Mouse (Mus musculus) neural tube, embryonic 13.5 days (tissue): ENCODE measurements around the gene Agpat4. TPM values are rescaled to one million over a fixed set of nuclear protein-coding genes. Genes with fewer than 3 reads are reported as not detected.
A peak's percentile ranks its signal among the peaks of the same experiment; 100 is the strongest.

Experiments
- ATAC-seq: fragments of 200-750 bp; cut with Nextera tagmentation; 2 replicates; pipeline ENCODE4 v1.8.0; 2017; ENCODE audit warnings: low read depth, mild to moderate bottlenecking, moderate TSS enrichment, moderate library complexity
- H3K27ac ChIP-seq: fragments of 300-500 bp; sonication (generic); replicated peaks from 2 replicates; pipeline ENCODE4 v1.5.1; 2015; ENCODE audit warnings: moderate library complexity, mild to moderate bottlenecking, inconsistent platforms
- H3K27me3 ChIP-seq: fragments of 300-500 bp; sonication (generic); 2 replicates; pipeline ENCODE4 v1.6.1; 2015; ENCODE audit warnings: mild to moderate bottlenecking, inconsistent platforms
- H3K36me3 ChIP-seq: fragments of 300-500 bp; sonication (generic); 2 replicates; pipeline ENCODE4 v1.6.1; 2015; ENCODE audit warnings: mild to moderate bottlenecking, inconsistent platforms
- H3K4me1 ChIP-seq: fragments of 300-500 bp; sonication (generic); replicated peaks from 2 replicates; pipeline ENCODE4 v1.6.1; 2015; ENCODE audit warnings: inconsistent platforms
- H3K4me2 ChIP-seq: fragments of 300-500 bp; sonication (generic); 2 replicates; pipeline ENCODE4 v1.6.1; 2015; ENCODE audit warnings: inconsistent platforms, mild to moderate bottlenecking, moderate library complexity
- H3K4me3 ChIP-seq: fragments of 300-500 bp; sonication (generic); 2 replicates; pipeline ENCODE4 v1.5.1; 2015; ENCODE audit warnings: mild to moderate bottlenecking, inconsistent platforms
- H3K9ac ChIP-seq: fragments of 300-500 bp; sonication (generic); 2 replicates; pipeline ENCODE4 v1.6.1; 2015; ENCODE audit warnings: moderate library complexity, mild to moderate bottlenecking, inconsistent platforms
- H3K9me3 ChIP-seq: fragments of 300-500 bp; sonication (generic); 2 replicates; pipeline ENCODE4 v1.6.1; 2016; ENCODE audit warnings: inconsistent platforms
- WGBS: fragments of 180-500 bp; shearing (Covaris S2); methylation state at CpG from one replicate; pipeline ENCODE4 v1.1.7; 2015; 5-methylcytosine and 5-hydroxymethylcytosine counted together
- polyA plus RNA-seq: library from polyadenylated mRNA; unstranded; fragments of >200 nt; fragmentation: Nextera tagmentation; extraction: Ambion mirVana; gene quantifications from 2 replicates; pipeline ENCODE4 v1.2.1, GENCODE M21; 2015

Gene Agpat4
- polyA plus RNA-seq, 1 experiment from 2014 or later: 41.8 TPM

- Histone ChIP-seq H3K27me3 (no peaks in the 10 kb centered on the region), H3K9ac (no peak overlapping the region), H3K4me2 (no peak overlapping the region), H3K27ac (no peak overlapping the region), H3K9me3 (no peaks in the 10 kb centered on the region), H3K36me3 (peaks cover 33% of the 10 kb centered on the region), H3K4me1 (peaks cover 2% of the 10 kb centered on the region), H3K4me3 (no peak overlapping the region)
- WGBS: 91% methylated on average over 2 of the region's 2 CpGs
- no peak for ATAC-seq
Observed at GRCm38 (mm10) chr17:12150970-12151369, 32.5 kb downstream of the Agpat4 start.

GRCm38 (mm10) chr17:12154260-12154659, 35.8 kb downstream of the Agpat4 start:
- no peak overlapping the region for H3K4me2 ChIP-seq
- no peak for ATAC-seq
- WGBS: 65% methylated on average over 2 of the region's 2 CpGs
- peaks cover 33% of the 10 kb centered on the region for H3K36me3 ChIP-seq
- no peaks in the 10 kb centered on the region for H3K27me3 ChIP-seq
- no peak overlapping the region for H3K4me3 ChIP-seq
- no peak overlapping the region for H3K27ac ChIP-seq
- H3K9ac ChIP-seq: no peak overlapping the region
- H3K9me3 ChIP-seq: no peaks in the 10 kb centered on the region
- H3K4me1 ChIP-seq: peaks cover 11% of the 10 kb centered on the region

GRCm38 (mm10) chr17:12155236-12155635, 36.7 kb downstream of the Agpat4 start:
- Histone ChIP-seq H3K9ac (no peak overlapping the region), H3K36me3 (peaks cover 33% of the 10 kb centered on the region), H3K27me3 (no peaks in the 10 kb centered on the region), H3K4me2 (no peak overlapping the region), H3K27ac (no peak overlapping the region), H3K4me1 (peaks cover 11% of the 10 kb centered on the region), H3K4me3 (no peak overlapping the region), H3K9me3 (no peaks in the 10 kb centered on the region)
- no peak for ATAC-seq
- WGBS: 90% methylated on average over 6 of the region's 6 CpGs

- Histone ChIP-seq H3K4me2 (no peak overlapping the region), H3K36me3 (peaks cover 33% of the 10 kb centered on the region), H3K27ac (no peak overlapping the region), H3K4me3 (no peak overlapping the region), H3K27me3 (no peaks in the 10 kb centered on the region), H3K9ac (no peak overlapping the region), H3K4me1 (peaks cover 11% of the 10 kb centered on the region), H3K9me3 (no peaks in the 10 kb centered on the region)
- no peak for ATAC-seq
- WGBS: 67% methylated on average over 4 of the region's 4 CpGs
Observed at GRCm38 (mm10) chr17:12155872-12156271, 37.4 kb downstream of the Agpat4 start.

- ATAC-seq: no peak
- H3K9me3 ChIP-seq: no peaks in the 10 kb centered on the region
- no peaks in the 10 kb centered on the region for H3K27me3 ChIP-seq
- no peak overlapping the region for H3K4me2 ChIP-seq
- H3K9ac ChIP-seq: 0 out of 2 replicates have a peak overlapping the region, but pooled peaks have one; percentile 17
- H3K36me3 ChIP-seq: peaks cover 26% of the 10 kb centered on the region
- H3K27ac ChIP-seq: no peak overlapping the region
- H3K4me3 ChIP-seq: no peak overlapping the region
- peaks cover 11% of the 10 kb centered on the region for H3K4me1 ChIP-seq
- WGBS: 30% methylated on average over 3 of the region's 3 CpGs
Observed at GRCm38 (mm10) chr17:12156661-12157060, 38.2 kb downstream of the Agpat4 start.

- no peak for ATAC-seq
- Histone ChIP-seq H3K4me2 (no peak overlapping the region), H3K4me1 (peaks cover 11% of the 10 kb centered on the region), H3K9me3 (no peaks in the 10 kb centered on the region), H3K4me3 (no peak overlapping the region), H3K27me3 (no peaks in the 10 kb centered on the region), H3K36me3 (peaks cover 21% of the 10 kb centered on the region), H3K9ac (no peak overlapping the region), H3K27ac (no peak overlapping the region)
- WGBS: 89% methylated on average over 2 of the region's 2 CpGs
Observed at GRCm38 (mm10) chr17:12157203-12157602, 38.7 kb downstream of the Agpat4 start.

- no peak for ATAC-seq
- Histone ChIP-seq H3K27ac (no peak overlapping the region), H3K4me1 (peaks cover 30% of the 10 kb centered on the region), H3K36me3 (no peaks in the 10 kb centered on the region), H3K4me3 (no peak overlapping the region), H3K9ac (no peak overlapping the region), H3K9me3 (no peaks in the 10 kb centered on the region), H3K27me3 (no peaks in the 10 kb centered on the region), H3K4me2 (no peak overlapping the region)
- WGBS: 84% methylated on average over 16 of the region's 16 CpGs
Observed at GRCm38 (mm10) chr17:12159187-12160060, 40.9 kb downstream of the Agpat4 start.

- H3K4me1 ChIP-seq: peaks cover 30% of the 10 kb centered on the region
- H3K4me2 ChIP-seq: no peak overlapping the region
- H3K27ac ChIP-seq: no peak overlapping the region
- 94% methylated on average over 5 of the region's 5 CpGs for WGBS
- no peak overlapping the region for H3K9ac ChIP-seq
- H3K36me3 ChIP-seq: no peaks in the 10 kb centered on the region
- ATAC-seq: no peak
- no peak overlapping the region for H3K4me3 ChIP-seq
- no peaks in the 10 kb centered on the region for H3K27me3 ChIP-seq
- no peaks in the 10 kb centered on the region for H3K9me3 ChIP-seq
Observed at GRCm38 (mm10) chr17:12160061-12160421, 41.5 kb downstream of the Agpat4 start.

GRCm38 (mm10) chr17:12160540-12160939, 42.0 kb downstream of the Agpat4 start:
- WGBS: 89% methylated on average over 2 of the region's 2 CpGs

GRCm38 (mm10) chr17:12160984-12161764, 42.7 kb downstream of the Agpat4 start:
- Histone ChIP-seq H3K36me3 (0 out of 2 replicates have a peak, but pooled peaks cover 4% of the 10 kb centered on the region), H3K27me3 (no peaks in the 10 kb centered on the region), H3K4me3 (no peak overlapping the region), H3K9me3 (no peaks in the 10 kb centered on the region), H3K4me2 (no peak overlapping the region), H3K9ac (no peak overlapping the region), H3K27ac (no peak overlapping the region), H3K4me1 (peaks cover 26% of the 10 kb centered on the region)
- no peak for ATAC-seq
- WGBS: 92% methylated on average over 13 of the region's 13 CpGs

More at GRCm38 (mm10) chr17:12160540-12160939, 42.0 kb downstream of the Agpat4 start:
- Histone ChIP-seq H3K36me3 (no peaks in the 10 kb centered on the region), H3K27me3 (no peaks in the 10 kb centered on the region), H3K27ac (no peak overlapping the region), H3K9me3 (no peaks in the 10 kb centered on the region), H3K4me1 (peaks cover 30% of the 10 kb centered on the region), H3K9ac (no peak overlapping the region), H3K4me2 (no peak overlapping the region), H3K4me3 (no peak overlapping the region)
- no peak for ATAC-seq

- 94% methylated on average over 7 of the region's 7 CpGs for WGBS
- no peak overlapping the region for H3K9ac ChIP-seq
- no peak overlapping the region for H3K27ac ChIP-seq
- no peaks in the 10 kb centered on the region for H3K9me3 ChIP-seq
- no peak for ATAC-seq
- H3K4me2 ChIP-seq: no peak overlapping the region
- no peak overlapping the region for H3K4me3 ChIP-seq
- no peaks in the 10 kb centered on the region for H3K27me3 ChIP-seq
- H3K4me1 ChIP-seq: peaks cover 19% of the 10 kb centered on the region
- 0 out of 2 replicates have a peak, but pooled peaks cover 4% of the 10 kb centered on the region for H3K36me3 ChIP-seq
Observed at GRCm38 (mm10) chr17:12161877-12162276, 43.4 kb downstream of the Agpat4 start.

GRCm38 (mm10) chr17:12162824-12163223, 44.3 kb downstream of the Agpat4 start:
- Histone ChIP-seq H3K4me2 (no peak overlapping the region), H3K9me3 (no peaks in the 10 kb centered on the region), H3K27me3 (no peaks in the 10 kb centered on the region), H3K4me1 (peaks cover 23% of the 10 kb centered on the region), H3K36me3 (0 out of 2 replicates have a peak, but pooled peaks cover 4% of the 10 kb centered on the region), H3K4me3 (no peak overlapping the region), H3K9ac (no peak overlapping the region), H3K27ac (no peak overlapping the region)
- no peak for ATAC-seq
- WGBS: 76% methylated on average over 4 of the region's 4 CpGs
